ENCODE assay signal across 11 mouse cellular contexts in genomic region chr2:145197076-145197475, GRCm38 (mm10). TPM values are rescaled to one million over a fixed set of nuclear protein-coding genes. Genes with fewer than 3 reads are reported as not detected.
DNase-seq lines count a peak whose midpoint lies in the region; ATAC-seq and TF ChIP-seq lines count a peak whose summit lies in the region.
"Had no signal": no experiment of that assay in that cellular context is flagged by ENCODE, and none has a peak within 500 bp of the region (broad histone marks: within the 10 kb centered on the region; RNA-seq: fewer than 3 reads in every experiment).

No protein-coding gene starts in this region.

- dilution Hi-C loops in CH12.LX (cut with MboI; ENCODE audit: extremely low pct_ligation_motif_present, extremely low pct_unique_long_range_greater_than_20kb, low sequenced_read_pairs), result no loop called here

- H3K4me1 ChIP-seq in CH12.LX (ENCODE audit: control insufficient read depth in 1 of 2, insufficient read depth in 2 of 2), result peaks cover 3 to 10% of the 10 kb centered on the region in 2 experiments; a peak in 3 of 4 replicates
- no peaks in the 10 kb centered on the region for H3K4me1 ChIP-seq in midbrain, embryonic 13.5 days (replicated peaks)
- H3K4me1 ChIP-seq: embryonic facial prominence, embryonic 10.5 days had no signal

- no peaks in the 10 kb centered on the region for H3K9me3 ChIP-seq in CH12.LX (replicated peaks; ENCODE audit: low read length)
- no peaks in the 10 kb centered on the region for H3K9me3 ChIP-seq in midbrain, embryonic 13.5 days
- H3K9me3 ChIP-seq: embryonic facial prominence, embryonic 10.5 days had no signal

- no peak overlapping the region for H3K4me2 ChIP-seq in CH12.LX (ENCODE audit: insufficient read depth, low read depth, poor library complexity, severe bottlenecking)
- no peak overlapping the region for H3K4me2 ChIP-seq in midbrain, embryonic 13.5 days (replicated peaks)

- TF ChIP-seq RAD21 in CH12.LX (IDR thresholded peaks at IDR 0.05; ENCODE audit: low read depth, low read length), result no peak

- no peak for TF ChIP-seq POLR2A in CH12.LX (IDR thresholded peaks at IDR 0.05; ENCODE audit: low read depth, low read length)

- TF ChIP-seq CTCF in CH12.LX (conservative IDR thresholded peaks at IDR 0.05 in 1 of 2, IDR thresholded peaks at IDR 0.05 in 1 of 2; ENCODE audit: low read depth in 2 of 2, low read length in 2 of 2), result no peak

- peak; percentile 87 for DNase-seq in CD4-positive helper T cell, adult 2 months (ENCODE audit: low read depth, low spot score)
- peak; percentile 48 for DNase-seq in CH12.LX (ENCODE audit: extremely low read depth)
- peak; percentile 54 to 62 for DNase-seq in left cerebral cortex, adult 18-20 months (ENCODE audit: low spot score in 2 of 2)
- peak; percentile 49 to 56 for DNase-seq in right cerebral cortex, adult 2 months (ENCODE audit: low spot score in 2 of 2)
- DNase-seq in neural tube, embryonic 10.5 days (ENCODE audit: extremely low spot score, low spot score), result no peak
- DNase-seq: gastrocnemius, postnatal 25 days had no signal

- H3K27me3 ChIP-seq in CH12.LX (replicated peaks), result peaks cover 28% of the 10 kb centered on the region
- H3K27me3 ChIP-seq in midbrain, embryonic 13.5 days, result no peaks in the 10 kb centered on the region

- no peak overlapping the region for H3K9ac ChIP-seq in CH12.LX (ENCODE audit: insufficient read depth, low read depth)
- H3K9ac ChIP-seq in midbrain, embryonic 13.5 days (replicated peaks), result no peak overlapping the region

- no peak overlapping the region for H3K4me3 ChIP-seq in CH12.LX (replicated peaks in 1 of 3; ENCODE audit: low read depth in 2 of 3, low read length in 2 of 3, poor library complexity in 1 of 3)
- H3K4me3 ChIP-seq in midbrain, embryonic 13.5 days (replicated peaks), result no peak overlapping the region
- H3K4me3 ChIP-seq: embryonic facial prominence, embryonic 10.5 days had no signal

- no peak overlapping the region for H3K27ac ChIP-seq in CH12.LX (ENCODE audit: insufficient read depth, low read depth)
- H3K27ac ChIP-seq in midbrain, embryonic 13.5 days, result no peak overlapping the region
- H3K27ac ChIP-seq: embryonic facial prominence, embryonic 10.5 days; hindbrain, postnatal 0 days had no signal

- TF ChIP-seq EP300 in CH12.LX (IDR thresholded peaks at IDR 0.05; ENCODE audit: low read length), result no peak

- no peak for ATAC-seq in erythroid progenitor cell, adult 5-6 weeks (replicated peaks; ENCODE audit: low FRiP score, poor library complexity, severe bottlenecking)
- no peak for ATAC-seq in midbrain, embryonic 13.5 days
- ATAC-seq: lung, postnatal 0 days had no signal

- H3K36me3 ChIP-seq in CH12.LX (replicated peaks in 1 of 2; ENCODE audit: control insufficient read depth in 1 of 2, insufficient read depth in 1 of 2, low read length in 1 of 2), result no peaks in the 10 kb centered on the region
- no peaks in the 10 kb centered on the region for H3K36me3 ChIP-seq in midbrain, embryonic 13.5 days
- H3K36me3 ChIP-seq: embryonic facial prominence, embryonic 10.5 days had no signal

- 97% methylated on average over 4 of the region's 4 CpGs for WGBS in midbrain, embryonic 13.5 days

- H3K79me2 ChIP-seq in CH12.LX (replicated peaks; ENCODE audit: control insufficient read depth, extremely low read depth, insufficient read depth, poor library complexity, severe bottlenecking), result no peaks in the 10 kb centered on the region

- in situ Hi-C loops in CH12.LX (cut with MboI; ENCODE audit: low pct_ligation_motif_present, low pct_unique_long_range_greater_than_20kb, low sequenced_read_pairs), result no loop called here

TF ChIP-seq in CH12.LX, 34 proteins besides CTCF, POLR2A, EP300 and RAD21:
- TF ChIP-seq IRF4 (IDR thresholded peaks at IDR 0.05; ENCODE audit: low read depth, low read length), result peak; percentile 32; the same call in 1 of the 2 replicates
- no peak for TF ChIP-seq USF1 (IDR thresholded peaks at IDR 0.05; ENCODE audit: low read depth, low read length)
- TF ChIP-seq NRF1 (IDR thresholded peaks at IDR 0.05; ENCODE audit: low read depth, low read length), result no peak
- peak; percentile 70; the same call in 1 of the 2 replicates for TF ChIP-seq MAFK (IDR thresholded peaks at IDR 0.05; ENCODE audit: insufficient replicate concordance, low read length)
- no peak for TF ChIP-seq NELFE (IDR thresholded peaks at IDR 0.05; ENCODE audit: low read depth, low read length)
- no peak for TF ChIP-seq E2F4 (IDR thresholded peaks at IDR 0.05; ENCODE audit: insufficient replicate concordance, low read depth, low read length)
- no peak for TF ChIP-seq ZC3H11A (IDR thresholded peaks at IDR 0.05; ENCODE audit: low read depth, low read length)
- TF ChIP-seq USF2 (conservative IDR thresholded peaks at IDR 0.05; ENCODE audit: low read depth, low read length), result no peak
- no peak for TF ChIP-seq JUND (conservative IDR thresholded peaks at IDR 0.05; ENCODE audit: low read depth, low read length)

RNA-seq across cellular contexts. Expression of gene Slc24a3, which starts 29.5 kb away (rescaled TPM):
- total RNA-seq in CH12.LX (2012; rRNA removed) (not detected in 2 replicates), CH12.LX (2014; rRNA removed) (not detected in 2 replicates)
- polyA plus RNA-seq in CH12.LX (2012; ENCODE audit: insufficient read length, low read depth), result not detected in 2 replicates
- 10 to 100 TPM; 93.2 to 98.8 TPM for total RNA-seq in left cerebral cortex, adult 18-20 months (2021)
- total RNA-seq in erythroid progenitor cell, adult 5-6 weeks (2015; ENCODE audit: low replicate concordance), result 1.1 and 1.3 TPM in 2 replicates
- not detected in 2 replicates for total RNA-seq in erythroid progenitor cell, adult 5-6 weeks (2017; ENCODE audit: low replicate concordance)
- polyA plus RNA-seq in midbrain, embryonic 13.5 days (2015; fragmentation: Nextera tagmentation; extraction: Ambion mirVana), result 4.5 and 5.1 TPM in 2 replicates

Comparison
In these comparisons a context has a peak if more than half of its experiments do, and no peak if none do; other contexts are left out.
1. RNA of gene Slc24a3, which starts 29.5 kb away (total RNA-seq): 93.2 to 98.8 TPM in left cerebral cortex, adult 18-20 months; 1.1 to 1.3 TPM in erythroid progenitor cell, adult 5-6 weeks and not detected in CH12.LX; every median in the first group is over 10 times any median in the second.